Mouse (Mus musculus): Measurements from ENCODE around the gene Map3k13. TPM values are rescaled to one million over a fixed set of nuclear protein-coding genes. Genes with fewer than 3 reads are reported as not detected.
"Not testable (repeated sequence)": the region's sequence is repeated elsewhere in the genome, so short reads cannot be mapped to it uniquely, and the experiment has no call there.

Map3k13 gene
- 1 to 10 TPM; 2.1 to 2.2 TPM for total RNA-seq (2021)
- long read RNA-seq, experiment 1, result 0 reads
- long read RNA-seq, experiment 2, partial matches to known transcripts, result 0 of 14 reads
- long read RNA-seq, experiment 2, other reads (novel, unspliced or antisense), result 14 of 14 reads

DNA sequence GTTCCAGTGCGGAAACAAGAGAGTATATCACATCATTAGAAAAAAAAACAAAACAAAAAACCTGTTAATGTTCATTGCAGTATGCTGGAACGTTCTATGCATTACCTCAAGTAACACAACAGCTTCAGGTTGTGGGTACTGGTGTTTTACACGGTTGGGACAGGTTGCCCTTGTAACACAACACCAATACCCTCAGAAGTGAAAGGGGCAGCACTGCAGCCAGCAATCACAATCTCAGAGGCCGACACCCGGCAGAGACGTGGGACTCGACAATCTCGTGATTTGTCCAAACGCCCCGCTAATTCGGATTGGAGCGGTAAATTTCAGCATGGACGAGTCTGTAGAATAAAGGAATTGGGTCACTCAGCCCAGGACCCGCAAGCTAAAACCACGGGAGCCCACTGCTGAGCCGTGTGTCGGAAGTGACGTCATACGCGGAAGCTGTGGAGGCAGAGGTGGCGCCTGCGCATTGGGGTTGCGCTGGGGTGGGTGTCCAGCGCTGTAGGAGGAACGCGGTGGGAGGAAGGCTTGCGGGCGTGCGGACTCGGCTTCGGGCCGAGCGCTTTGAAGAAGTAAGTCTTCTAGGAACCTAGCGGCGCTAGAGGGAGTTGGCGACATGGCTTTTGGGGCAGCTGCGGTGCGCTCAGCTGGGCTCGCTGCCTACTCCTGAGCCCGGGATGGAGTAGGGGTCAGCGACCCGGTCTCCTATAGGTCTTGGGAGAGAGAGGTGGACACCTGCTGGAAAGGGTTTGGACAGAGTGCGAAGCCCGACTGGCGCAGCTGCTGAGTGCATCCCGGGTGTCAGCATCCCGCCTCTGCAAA lies at the start of gene Map3k13:
Map3k13 (plus strand) TSS at position 472 of the 822 bp plus-strand sequence.
- DNase-seq (ENCODE audit: low spot score in 2 of 2), result peak; percentile 78 to 88

DNA sequence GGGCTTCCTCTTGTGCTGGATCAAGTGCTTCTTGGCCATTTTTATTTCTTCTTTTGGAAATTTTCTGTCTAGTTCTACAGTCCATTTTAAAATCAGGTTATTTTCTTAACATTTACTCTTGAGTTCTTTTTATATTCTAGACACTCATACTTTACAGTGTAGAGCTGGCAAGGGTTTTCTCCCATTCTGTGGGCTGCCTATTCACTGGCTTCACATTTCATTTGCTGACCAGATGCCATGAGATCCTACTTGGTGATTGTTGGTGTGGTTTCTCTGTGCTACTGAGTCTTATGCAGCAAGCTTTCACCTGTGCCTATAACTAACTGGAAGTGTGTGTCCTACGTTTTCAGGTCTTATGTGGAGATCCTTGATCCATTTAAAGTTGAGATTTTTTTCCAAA lies 35.7 kb upstream of the Map3k13 start:
- DNase-seq (ENCODE audit: low spot score in 2 of 2), result no peak

DNA sequence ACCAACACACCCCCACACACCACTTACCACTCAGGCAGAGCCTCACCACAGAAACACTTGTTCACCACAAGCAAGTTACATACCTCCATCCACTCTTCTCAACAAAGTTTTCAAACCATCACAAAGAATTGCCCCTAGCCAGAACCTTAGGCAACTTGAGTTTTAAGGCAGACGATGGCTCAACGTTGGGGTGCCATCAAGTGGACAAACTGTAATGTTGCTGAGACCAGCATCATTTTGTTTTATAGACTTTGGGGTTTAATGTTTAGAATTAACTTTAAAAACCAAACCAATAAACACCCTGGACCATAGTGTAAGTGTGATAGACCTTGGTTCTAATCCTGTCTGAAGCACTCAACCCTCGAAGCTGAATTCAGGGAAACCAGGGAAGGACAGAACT lies 25.9 kb upstream of the Map3k13 start:
- no peak for DNase-seq (ENCODE audit: low spot score in 2 of 2)

DNA sequence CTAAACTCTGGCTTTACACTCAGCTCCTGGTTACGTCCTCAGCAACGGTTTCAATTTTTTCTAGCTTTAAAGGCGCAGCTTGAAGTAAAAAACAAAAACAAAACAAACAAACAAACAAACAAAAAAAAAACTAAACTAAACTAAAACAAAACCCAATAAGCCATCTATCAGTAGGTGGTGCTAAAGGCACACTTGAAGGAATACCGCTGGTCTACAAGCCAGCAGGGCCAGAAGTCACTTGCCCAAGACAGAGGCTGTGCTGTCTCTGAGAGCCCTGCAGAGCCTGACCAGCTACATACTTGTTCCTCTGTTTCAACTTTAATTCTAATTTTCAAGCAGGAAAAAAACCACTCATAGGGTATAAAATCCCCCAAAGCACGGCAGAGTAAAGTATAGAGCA lies 24.5 kb upstream of the Map3k13 start:
- DNase-seq (ENCODE audit: low spot score in 2 of 2), result no peak

DNA sequence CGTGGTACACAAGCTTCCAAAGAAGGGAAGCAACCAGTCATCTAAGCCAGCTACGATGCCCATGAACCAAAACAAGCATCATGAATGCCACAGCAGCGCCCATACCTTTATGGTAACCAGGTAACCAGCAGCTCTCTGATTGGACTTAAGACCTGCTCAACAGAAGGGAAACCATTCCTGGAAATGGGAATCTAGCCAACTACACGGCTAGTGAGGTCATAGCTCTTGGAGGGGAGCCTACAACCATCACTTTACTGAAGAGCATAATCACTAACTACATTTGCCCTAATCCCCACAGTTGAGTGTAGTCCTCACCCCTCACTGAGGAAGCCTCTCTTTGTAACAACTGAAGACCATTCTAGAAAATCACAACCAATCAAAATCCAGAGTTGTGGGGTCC lies 19.4 kb upstream of the Map3k13 start:
- DNase-seq (ENCODE audit: low spot score in 2 of 2), result no peak

DNA sequence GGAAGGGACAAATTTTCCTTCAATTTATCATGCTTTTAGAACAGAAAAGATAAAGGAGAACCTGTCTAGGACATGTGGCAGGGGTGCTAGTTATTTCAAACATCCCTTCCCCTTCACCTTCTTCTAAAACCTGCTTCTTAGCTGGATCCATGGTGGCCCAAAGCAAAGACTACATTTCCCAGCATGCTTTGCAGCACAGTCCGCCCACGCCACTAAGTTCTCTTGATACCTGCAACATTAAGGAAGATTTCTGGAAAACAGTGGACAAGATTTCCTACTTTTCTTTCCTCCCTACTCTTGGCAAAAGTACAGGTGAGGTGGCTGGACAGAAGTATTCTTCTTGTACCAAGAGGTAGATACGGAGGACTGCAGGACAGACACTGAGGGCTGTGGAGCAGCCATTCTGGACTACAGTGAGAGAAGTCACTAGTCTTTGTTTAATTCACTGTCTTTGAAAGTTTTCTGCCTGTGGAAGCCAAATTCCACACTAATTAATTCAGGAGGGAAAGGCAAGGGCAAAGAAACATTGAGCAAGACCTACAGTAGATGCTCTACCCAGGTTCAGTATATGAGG lies 15.8 kb upstream of the Map3k13 start:
- DNase-seq (ENCODE audit: low spot score in 2 of 2), result no peak

DNA sequence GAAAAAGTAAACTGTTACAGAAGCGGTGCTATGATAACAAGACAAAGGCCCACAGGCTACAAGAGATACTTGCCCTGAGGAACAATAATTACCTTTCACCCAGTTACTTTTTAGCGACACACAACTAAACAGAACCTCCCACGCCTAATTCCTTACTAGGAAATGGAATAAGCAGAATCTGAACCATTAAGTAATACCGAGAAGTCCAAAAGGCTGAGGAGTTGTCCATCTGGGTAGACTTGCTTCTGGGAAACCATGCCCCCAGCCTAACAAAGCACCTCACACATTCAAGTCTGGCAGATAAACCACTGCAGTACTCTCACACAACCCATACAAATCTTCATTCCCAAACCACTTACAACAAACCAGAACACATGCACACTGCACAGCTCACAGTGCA lies 15.0 kb upstream of the Map3k13 start:
- no peak for DNase-seq (ENCODE audit: low spot score in 2 of 2)

DNA sequence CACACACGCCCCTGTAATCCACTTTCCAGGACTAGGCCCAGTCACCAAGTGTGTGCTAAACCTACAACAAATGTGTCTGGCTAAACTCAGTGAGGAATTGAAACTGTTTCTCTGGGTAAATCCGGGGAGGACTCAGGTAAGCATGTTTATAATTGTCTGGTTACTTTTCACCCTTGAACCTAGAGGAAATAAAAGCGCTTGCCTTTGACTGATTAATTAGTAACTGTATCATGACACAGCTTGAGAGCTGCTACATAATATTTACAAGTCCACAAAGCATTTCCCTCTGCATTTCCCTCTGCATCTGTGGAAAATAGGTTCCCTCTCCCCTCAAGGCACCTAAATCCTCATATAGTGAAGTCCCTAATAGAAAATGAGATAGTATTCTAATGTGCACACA lies 12.9 kb upstream of the Map3k13 start:
- no peak for DNase-seq (ENCODE audit: low spot score in 2 of 2)

DNA sequence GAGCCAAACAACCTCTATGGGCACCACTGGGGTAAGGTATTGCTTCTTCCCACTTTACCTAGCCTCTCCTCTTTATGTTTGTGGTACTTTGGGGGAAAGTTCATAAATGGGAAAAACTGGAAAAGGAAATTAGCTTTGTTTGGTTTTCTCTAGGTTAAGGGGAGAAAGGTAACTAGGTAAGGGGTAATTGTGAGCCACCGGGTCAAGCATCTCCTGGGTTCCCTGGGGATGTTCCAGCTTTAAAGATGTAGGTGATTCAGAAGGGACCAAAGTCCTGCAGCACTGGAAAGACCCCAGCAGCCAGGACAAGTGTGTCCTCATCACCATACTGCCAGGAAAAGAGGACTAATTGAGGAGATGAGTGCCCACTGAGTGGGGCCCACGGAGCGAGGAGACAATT lies 12.3 kb upstream of the Map3k13 start:
- no peak for DNase-seq (ENCODE audit: low spot score in 2 of 2)

DNA sequence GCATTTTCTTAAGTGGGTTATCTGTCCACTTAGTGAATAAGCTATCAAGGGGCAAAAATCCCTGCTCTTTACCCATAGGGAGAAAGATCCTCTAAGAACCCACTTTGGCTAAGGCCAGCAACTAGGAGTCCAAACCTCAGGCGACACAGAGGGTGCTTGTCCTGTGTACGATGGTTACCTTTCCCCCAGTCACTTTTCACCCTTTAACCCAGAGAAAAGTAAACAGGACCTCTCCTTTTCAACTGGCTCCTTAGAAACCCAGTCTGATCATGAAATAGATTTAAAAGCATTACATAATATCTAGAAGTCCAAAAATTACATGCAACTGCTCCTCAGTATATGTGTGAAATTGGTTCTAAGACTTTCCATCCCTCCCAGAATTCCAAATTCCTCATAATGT lies 11.3 kb upstream of the Map3k13 start:
- no peak for DNase-seq (ENCODE audit: low spot score in 2 of 2)

DNA sequence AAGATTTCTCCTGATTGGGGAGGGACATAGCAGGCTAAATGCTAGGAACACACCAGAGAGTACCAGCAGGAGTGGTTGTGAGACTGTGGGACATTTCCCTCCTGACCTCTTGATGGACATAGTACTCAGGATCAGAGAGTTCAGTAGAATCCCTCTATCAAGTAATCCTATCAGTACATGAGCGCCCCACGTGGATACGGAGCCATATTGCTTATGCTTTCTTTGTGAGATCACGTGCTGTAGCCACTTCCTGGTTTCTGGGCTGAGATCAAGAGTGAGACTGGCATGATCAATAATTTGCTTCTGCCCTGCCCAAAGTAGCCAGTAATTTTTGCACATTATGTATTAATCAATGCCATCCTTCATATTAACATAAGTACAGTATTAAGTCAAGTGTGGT lies 9.1 kb upstream of the Map3k13 start:
- DNase-seq (ENCODE audit: low spot score in 2 of 2), result no peak

DNA sequence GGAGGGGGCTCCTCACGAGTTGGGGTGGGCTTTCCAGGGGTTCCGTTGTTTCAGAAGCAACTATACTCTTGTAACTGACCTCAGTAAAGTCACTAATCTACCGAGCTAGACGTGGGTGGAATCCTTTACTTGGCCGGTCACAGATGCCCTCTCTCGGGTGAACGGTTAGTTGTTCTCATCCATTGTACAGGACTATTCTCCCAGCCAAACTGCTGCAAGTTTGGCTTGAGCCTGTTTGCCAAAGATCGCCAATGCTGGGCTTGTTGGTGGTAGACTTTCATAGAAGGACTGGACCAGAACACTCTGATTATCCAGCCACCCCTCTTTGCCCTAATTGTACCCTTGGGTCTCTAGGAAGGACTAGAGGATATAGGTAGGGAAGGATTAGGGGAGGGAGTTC lies 7.8 kb upstream of the Map3k13 start:
- no peak for DNase-seq (ENCODE audit: low spot score in 2 of 2)

DNA sequence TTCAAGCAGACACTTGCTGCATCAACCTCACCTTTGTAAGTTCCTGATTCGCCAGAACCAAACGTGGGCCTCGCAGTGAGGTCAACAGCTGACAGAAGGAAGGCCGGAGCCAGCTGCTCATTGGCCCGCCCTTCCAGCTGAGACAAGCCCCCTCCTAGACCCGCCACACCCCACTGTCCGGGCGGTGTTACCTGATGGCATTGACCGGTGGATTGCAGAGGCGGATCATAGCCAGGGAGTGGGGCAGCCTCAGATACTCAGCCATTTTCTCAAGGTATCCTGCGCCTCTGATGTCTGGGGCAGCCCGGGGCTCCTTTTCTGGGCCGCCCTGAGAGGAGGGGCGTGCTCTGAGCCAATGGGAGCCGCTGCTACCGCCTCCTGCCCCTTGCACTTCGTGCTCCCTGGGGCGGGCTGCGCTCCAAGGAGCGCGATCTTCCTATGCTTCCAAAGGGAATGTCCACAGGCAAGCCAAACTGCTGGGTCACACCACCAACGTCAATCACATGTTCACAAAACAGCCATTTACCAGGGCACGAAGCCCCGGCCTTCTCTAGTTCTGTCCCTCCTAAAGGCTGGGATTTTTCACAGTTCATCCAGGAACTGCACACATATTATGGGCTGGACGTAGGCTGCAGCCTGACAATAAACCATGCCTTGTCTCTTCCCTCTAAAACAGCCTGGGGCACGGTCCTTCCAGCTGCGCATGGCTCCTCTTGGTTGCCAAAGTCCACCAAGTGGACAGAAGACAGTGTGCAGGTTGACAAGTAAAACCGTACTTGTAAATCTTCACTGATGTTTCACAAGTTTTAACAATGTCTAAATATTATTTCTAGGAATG lies 6.4 kb upstream of the Map3k13 start, which contains the start of gene Ehhadh:
Ehhadh (minus strand) TSS at position 292 of the 838 bp plus-strand sequence.
- DNase-seq (ENCODE audit: low spot score in 2 of 2), result peak; percentile 55 to 56

DNA sequence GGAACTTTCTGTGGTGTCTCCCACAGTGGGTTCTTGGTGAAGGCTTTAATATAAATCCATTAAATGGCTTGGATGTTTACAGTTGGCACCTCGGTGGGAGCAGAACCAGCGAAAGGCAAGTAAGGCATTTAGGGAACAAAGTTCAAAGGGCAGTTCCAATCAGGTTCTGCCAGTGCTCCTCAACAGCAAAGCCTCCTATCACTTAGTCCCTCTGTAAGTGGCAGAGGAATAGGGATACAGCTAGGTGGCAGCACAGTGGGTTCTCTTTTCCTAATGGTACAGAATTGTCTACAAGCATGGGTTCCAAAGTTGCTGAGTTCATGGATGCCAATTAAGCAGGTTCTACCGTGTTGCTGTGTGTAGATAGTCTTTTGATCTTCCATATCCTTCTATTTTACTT lies 5.6 kb upstream of the Map3k13 start:
- DNase-seq (ENCODE audit: low spot score in 2 of 2), result no peak

DNA sequence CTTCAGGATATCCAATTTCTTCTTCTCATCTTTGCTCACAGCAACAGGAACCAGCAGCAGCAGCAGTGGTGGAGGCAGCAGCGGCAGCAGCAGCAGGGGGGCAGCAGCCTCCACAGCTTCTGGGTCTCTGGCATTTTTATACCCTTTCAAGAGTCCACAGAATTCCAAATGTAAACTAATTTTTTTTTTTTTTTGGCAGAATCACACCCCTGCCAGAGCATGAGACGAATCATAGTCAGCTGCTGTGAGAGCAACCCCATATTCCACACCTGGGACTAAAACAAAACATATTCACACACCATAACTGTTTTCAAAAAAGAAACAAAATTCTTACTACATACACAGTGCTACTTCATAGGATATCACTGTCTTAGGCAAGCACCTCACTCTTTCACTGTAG lies 5.0 kb upstream of the Map3k13 start:
- DNase-seq (ENCODE audit: low spot score in 2 of 2), result no peak

DNA sequence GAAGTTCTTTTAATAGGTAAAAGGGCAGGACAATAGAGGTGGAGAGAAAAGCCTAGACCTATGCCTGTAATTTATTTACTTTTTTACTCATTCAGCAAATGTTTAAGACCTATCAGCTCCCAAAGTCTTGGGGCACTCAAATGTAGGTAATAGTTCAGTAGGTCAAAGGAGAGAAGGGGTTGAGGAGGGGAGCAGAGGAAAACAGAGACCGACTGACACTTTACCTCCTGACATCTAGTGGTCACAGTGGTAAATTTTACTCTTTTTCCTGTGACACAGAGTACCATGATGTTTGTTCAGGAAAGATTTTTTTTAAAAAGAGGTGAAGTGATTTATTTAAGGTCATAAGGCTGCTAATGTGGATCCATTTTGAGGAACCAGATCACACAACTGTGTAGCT lies 3.7 kb upstream of the Map3k13 start:
- DNase-seq (ENCODE audit: low spot score in 2 of 2), result no peak

DNA sequence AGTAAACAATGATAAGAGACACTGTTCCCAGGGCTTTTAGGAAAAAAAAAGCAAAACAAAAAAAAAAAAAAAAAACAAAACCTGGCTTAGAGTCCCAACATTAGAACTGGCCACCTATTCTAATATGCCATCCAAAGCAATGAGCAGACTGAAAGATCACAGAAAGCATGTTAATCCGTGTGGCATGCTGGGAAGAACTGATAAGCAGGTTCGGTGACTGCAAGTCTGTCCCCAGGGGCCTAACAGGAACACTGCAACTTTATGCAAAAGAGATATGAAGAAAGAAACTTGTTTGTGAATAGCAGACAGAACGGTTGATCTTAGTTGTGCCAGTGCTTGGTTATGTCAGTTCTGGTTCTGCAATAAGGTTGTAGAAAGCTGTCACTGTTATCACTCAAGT lies 2.4 kb upstream of the Map3k13 start:
- DNase-seq (ENCODE audit: low spot score in 2 of 2), result no peak

DNA sequence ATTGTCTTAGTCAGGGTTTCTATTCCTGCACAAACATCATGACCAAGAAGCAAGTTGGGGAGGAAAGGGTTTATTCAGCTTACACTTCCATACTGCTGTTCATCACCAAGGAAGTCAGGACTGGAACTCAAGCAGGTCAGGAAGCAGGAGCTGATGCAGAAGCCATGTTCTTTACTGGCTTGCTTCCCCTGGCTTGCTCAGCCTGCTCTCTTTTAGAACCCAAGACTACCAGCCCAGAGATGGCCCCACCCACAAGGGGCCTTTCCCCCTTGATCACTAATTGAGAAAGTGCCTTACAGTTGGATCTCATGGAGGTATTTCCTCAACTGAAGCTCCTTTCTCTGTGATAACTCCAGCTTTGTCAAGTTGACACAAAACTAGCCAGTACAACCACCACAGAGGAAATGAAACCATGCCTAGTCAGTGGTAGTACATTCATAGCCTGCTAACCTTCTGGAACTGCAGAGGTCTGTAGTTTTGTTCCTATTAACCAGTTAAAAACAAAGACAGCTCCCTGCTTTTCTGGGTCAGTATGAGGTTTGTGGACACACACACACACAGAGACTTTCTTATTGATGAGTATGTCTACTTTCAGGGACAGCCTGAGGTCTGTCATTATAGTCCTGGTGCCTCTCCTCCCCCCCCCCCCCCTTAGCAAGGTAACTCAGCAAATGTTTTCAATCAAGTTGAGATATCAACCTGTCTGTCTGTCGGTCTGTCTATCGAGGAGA lies 901 bp upstream of the Map3k13 start:
- DNase-seq (ENCODE audit: low spot score in 2 of 2), result not testable (repeated sequence)

DNA sequence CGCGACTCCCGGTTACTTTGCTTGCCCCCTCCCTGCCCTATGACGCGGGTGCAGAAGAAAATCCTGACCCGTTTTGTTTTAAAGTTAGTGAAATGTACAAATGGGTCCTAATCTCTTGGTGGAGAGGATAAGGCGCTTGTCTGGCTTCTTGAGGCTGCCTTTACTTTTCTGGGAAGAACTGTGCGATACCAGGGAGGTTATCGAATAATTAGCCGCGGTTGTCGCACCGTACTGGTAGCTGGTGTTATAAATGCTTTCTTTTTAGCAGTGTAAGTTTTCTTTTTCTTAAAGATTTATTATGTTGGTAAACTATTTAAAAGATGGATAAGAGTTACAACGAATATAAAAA lies 525 bp downstream of the Map3k13 start:
- DNase-seq (ENCODE audit: low spot score in 2 of 2), result no peak

DNA sequence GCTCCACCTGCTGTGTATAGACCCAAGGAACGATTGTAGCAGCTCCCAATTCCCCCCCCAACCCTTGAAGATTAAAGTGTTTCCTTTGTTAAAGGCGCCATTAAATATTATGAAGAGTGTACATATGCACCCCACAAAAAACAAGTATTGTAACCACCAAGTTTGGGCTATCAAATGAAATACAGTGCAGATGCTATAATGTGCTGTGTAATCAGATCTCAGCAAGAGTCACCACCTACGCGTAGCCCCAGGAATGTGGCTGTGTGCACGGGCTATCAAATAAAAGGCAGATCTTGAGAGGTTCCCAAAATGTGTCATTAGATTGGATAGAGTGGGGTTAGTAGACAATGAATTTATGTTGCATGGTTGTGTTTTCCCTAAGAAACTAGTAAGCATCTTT lies 925 bp downstream of the Map3k13 start:
- DNase-seq (ENCODE audit: low spot score in 2 of 2), result no peak

DNA sequence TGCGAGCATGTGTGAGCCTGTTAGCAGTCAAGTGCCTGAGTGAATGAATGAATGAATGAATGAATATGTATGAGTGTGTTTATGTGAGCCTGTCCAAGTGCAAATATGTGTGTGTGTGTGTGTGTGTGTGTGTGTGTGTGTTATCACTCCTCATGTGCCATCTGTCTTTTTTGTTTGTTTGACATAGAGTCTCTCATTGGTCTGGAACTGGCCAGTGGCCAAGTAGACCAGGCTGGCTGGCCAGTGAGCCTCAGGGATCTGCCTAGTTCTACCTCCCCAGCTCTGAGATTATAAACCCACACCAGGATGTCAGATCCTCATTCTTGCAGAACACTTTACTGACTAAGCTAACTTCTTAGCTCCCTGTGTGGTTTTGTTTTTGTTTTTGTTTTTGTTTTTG lies 10.1 kb downstream of the Map3k13 start:
- no peak for DNase-seq (ENCODE audit: low spot score in 2 of 2)

Measured in adrenal gland, postnatal 4 days (tissue).